Mouse (Mus musculus) CD4-positive, CD25-positive, alpha-beta regulatory T cell, adult 2 months (primary cell): ENCODE measurements around the gene Map2k6.
A peak's percentile ranks its signal among the peaks of the same experiment; 100 is the strongest.
"Not testable (repeated sequence)": the region's sequence is repeated elsewhere in the genome, so short reads cannot be mapped to it uniquely, and the experiment has no call there.

Source experiments
- DNase-seq: peaks from one replicate; pipeline ENCODE4 v3.0.0-alpha.2; 2012; ENCODE audit warnings: low read depth, low spot score

The Map2k6 gene

GRCm38 (mm10) chr11:110398553-110399239, at the start of gene Map2k6:
Map2k6 (plus strand) TSS chr11:110399122.
- DNase-seq = peak; percentile 93

- DNase-seq = no peak
Observed at GRCm38 (mm10) chr11:110354261-110354660, 44.7 kb upstream of the Map2k6 start.

DNA sequence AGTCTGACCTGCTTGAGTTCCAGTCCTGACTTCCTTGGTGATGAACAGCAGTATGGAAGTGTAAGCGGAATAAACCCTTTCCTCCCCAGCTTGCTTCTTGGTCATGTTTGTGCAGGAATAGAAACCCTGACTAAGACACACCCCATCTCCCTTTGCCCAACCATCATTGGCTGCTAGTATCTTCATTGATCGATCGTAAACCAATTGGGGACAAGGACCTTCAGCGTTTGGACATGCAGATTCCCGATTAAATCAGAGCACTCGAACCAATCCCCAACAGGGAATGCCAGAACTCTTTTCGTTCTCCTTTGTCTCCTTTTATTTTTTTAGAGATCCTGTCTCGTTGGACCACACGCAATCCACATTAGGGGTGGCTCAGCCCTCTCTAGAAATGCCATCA, 43.8 kb upstream of the Map2k6 start:
- DNase-seq = not testable (repeated sequence)

- peak; percentile 9 for DNase-seq
Observed at GRCm38 (mm10) chr11:110357756-110358551, 41.0 kb upstream of the Map2k6 start.

GRCm38 (mm10) chr11:110365016-110365415, 33.9 kb upstream of the Map2k6 start:
- DNase-seq = peak; percentile 61

- peak; percentile 21 for DNase-seq
Observed at GRCm38 (mm10) chr11:110366902-110367301, 32.0 kb upstream of the Map2k6 start.

- DNase-seq = no peak
Observed at GRCm38 (mm10) chr11:110367638-110368037, 31.3 kb upstream of the Map2k6 start.

DNA sequence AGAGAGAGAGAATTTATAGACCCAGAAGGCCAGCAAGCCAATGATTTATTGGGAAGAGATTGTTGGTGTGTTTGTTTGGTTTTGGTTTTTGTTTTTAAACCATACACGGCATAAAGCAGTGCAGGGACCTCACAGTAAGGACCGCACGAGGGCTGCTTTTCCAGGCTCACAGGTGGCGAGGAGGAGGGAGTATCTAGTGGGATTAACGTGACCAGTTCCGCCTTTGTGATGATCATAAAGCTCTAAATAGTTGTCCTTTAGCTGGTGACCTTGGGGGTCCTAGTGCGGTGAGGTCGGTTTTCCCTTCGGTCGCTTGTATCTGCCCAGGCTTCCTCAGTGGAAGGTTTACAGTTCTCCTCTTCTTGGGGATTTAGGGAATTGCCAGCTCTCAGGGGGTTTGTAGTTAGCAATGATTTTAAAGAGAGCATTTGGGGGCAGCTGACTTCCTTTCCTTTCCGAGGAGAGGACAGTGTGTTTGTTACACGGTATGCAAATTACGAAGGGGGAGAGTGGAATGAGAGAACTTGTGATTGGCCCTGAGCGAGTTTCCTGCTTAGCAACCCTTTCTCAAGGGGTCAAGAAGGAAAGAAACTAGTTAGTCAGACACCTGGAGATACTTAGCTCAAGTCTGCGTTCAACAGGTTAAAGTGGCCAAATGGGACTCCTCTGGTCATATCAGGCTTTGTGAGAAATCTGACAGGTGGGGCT, 29.5 kb upstream of the Map2k6 start:
- DNase-seq = no peak

DNA sequence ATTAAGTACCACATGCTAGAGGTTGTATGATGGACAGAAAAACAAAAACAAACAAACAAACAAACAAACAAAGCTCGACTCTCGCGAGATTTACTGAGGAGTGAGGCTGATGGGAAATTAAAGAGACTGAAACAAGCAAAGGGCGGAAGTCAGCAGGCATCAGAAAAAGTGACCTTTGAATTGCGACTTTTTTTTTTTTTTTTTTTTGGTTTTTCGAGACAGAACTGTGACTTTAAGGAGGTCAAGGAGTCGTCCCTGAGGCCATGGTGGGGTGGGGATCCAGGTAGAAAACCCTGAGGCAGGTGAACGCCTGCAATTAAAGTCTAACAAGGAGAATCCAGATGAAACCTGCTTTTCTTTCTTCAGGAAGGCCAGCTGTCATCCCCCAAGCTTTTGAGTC, 27.1 kb upstream of the Map2k6 start:
- no peak for DNase-seq

DNA sequence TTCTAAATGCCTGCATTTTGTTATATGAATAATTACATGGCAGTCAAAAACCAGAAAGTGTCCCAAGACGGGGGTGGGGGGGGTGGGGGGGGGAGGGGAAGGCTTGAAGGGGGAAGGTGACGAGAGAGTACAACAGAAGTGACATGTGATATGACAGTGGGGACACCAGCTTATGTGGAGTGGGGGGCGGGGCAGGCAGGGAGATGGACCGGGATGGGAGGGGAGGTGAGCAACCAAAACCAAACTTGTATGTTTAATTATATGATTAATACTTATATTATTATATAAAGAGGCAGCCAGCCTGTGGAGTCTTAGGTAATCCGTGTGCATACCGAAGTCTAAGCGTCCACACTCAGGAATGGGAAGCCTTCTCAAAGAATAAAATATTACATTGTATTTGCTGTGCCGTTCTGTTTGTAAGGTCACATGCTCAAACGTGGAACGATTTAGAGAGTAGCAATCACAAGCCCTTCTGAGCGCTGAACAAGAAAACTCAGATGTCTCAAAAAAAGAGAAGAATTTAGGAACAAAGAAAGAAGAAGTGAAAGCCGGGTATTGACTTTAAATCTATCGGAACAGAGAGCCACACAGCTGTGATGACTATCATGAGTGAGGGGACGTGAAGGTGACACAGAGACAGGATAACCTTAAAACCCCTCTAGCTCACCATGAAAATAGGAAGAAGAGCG, 26.5 kb upstream of the Map2k6 start:
- no peak for DNase-seq

DNA sequence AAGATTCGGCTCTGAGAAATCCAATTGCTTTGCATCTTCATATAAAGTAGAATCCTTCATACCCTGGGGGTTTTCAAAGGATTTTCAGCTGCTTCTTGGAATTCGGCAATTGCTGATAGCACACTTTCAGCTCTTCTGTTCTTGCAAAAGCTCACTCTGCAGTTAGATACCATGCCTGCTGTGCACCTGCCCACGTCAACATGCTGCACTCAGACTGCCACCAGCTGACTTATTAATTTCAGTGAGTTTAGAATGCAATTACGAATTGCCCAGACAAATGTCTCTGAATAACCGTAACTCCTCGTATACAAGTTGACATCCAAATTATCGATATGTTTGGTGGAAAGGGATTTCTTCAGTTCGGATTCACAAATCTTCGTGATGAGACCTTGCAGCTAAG, 24.9 kb upstream of the Map2k6 start:
- no peak for DNase-seq

DNA sequence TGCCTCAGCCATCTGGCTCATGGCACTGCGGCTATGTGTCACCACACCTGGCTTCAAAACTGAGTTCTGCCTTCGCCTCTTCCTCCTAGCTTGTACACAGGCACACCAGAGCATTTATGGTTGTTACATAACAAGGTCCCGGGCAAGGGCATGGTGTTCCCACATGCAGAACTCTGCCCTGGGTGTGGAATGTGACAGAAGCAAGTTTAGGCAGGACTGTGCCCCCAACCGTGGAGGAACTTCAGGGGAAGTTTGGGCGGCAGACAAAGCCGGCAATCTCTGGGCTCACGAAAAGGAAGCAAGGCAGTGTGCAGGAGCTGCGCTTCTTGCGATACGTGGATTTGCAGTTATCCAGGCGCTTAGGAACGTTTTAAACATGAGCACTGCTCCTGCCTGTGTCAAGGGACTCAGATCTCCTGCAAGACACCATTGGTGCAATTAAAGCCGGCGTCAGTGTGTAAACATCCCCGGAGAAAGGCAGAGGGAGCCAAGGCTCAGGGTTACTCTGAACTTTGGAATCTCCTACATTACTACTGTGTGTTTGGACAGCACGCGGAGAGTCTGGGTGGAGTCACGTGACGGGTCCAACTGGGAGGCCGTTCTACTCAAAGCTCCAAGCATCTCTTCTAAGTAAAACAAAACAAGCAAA, 19.1 kb upstream of the Map2k6 start:
- peak; percentile 17 for DNase-seq

DNA sequence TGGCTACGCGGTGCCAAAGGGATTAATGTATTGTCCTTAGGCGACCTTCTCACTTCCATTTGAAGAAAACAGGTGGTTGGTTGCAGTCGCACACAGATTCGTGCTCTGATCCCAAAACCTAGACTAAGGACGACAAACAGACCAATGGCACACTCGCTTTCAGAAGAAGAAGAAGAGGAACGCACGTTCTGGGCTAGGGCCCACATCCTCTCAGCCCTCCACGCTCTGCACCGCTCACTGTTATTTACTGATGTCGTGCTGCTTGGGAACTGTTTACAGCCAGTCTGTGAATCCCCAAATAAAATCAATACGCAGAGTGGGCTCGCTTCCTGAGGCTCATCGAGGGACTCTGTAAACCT, 18.6 kb upstream of the Map2k6 start:
- DNase-seq = peak; percentile 10

- DNase-seq = no peak
Observed at GRCm38 (mm10) chr11:110385487-110385886, 13.4 kb upstream of the Map2k6 start.

DNA sequence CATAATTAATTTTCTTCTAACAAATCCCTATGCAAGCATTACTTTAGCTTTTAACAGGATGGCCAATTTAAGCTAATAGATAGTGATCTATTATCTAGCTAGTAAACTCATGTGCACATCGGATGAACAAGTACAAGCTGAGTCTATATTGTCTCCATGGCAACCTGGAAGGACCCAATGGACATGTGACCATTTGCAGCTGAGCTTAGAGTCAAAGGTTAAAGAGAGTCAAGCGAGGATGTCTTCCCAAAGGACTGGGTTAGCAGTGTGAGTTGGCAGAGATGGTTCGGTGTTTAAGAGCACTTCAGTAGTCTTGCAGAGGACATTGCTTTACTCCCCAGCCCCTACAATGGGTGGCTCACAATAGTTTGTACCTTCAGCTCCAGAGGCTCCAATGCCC, 6.2 kb upstream of the Map2k6 start:
- DNase-seq = no peak

DNA sequence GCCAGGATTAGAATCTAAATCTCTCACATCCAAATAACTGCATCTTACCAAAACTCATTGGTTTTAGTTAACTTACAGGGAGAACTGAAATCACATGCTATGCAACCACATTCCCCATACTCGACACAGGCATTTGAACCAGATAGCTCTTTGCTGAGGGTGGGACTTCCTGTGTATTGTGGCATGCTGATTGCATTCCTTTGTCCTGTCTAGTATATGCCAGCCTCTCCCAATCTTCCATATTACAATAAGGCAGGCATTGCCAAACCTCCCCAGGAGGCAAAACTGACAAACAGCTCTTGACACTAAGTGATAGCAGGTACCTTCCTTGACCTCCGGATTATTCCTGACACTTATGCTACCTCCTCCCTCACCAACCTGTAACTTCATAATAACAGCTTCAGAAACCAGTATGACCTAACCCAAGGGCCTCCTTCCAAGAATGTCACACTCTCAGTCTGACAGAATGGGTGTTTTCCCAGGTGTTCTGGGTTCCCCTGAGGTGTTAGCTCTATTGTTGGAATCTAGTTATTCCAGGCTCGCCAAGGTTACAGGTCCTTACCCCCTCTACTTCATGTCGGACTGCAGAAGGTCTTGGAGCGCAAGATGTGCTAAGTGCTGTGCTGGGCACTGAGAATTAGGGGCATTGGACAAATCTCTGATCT, 4.0 kb upstream of the Map2k6 start:
- DNase-seq = no peak

GRCm38 (mm10) chr11:110396085-110396484, 2.8 kb upstream of the Map2k6 start:
- no peak for DNase-seq

DNA sequence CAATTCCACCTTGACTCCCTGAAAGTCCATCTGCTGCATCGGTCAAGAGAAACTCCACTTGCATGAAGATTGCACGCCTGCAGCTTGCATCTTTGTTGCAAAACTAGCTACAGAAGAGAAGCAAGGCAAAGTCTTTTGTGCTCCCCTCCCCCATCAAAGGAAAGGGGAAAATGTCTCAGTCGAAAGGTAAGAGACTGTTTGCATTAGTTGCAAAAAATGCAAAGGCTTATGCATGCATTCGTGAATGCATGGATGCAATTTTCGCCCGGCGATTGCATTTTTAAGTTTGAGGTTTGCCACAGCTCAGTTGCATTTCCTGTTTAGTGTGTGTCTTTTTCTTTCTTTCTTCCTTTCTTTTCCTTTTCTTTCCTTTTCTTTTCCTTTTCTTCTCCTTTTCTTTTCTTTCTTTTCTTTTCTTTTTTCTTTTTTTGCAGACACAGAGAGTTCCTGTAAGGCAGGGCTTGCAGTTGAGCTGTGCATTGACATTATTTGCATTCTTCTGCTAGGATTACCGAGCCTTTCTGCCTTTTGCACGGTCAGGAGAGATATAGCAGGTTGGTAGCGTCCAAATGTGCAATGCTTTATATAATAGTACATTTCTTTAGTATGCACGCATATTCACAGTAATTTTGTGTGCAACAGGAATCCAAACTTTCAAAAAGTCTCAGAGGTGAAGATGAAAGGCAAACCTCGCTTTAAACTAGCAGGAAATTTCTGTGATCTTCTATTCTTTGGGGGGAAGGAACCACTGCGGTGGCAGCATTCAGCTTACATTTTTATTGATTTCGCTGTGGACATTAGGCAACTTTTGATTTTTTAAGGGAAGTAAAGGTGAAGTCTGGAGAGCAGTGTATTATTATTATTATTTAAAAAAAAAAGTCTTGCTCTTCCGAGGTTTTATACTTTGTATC, 573 bp downstream of the Map2k6 start:
- DNase-seq = no peak

GRCm38 (mm10) chr11:110400283-110400682, 1.4 kb downstream of the Map2k6 start:
- no peak for DNase-seq

DNA sequence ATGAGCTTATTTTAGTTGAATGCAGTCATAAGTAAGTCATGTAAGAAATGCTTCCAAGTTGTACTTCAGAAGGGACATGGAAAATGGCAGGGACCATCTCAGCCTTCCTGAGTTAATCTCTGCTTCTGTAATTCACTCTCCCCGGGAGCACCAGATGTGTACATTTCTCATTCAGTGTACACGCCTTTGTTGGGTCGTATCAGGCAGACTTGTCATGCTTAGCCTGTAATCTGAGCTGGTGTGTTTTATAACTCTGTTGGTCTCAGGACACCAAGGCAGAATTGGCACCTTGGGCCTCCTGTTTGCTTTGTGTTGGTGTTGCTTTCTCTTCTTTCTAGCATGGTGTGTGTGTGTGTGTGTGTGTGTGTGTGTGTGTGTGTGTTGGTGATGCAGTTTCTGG, 3.7 kb downstream of the Map2k6 start:
- DNase-seq = no peak
